Mouse (Mus musculus) spleen, adult 2 months (tissue): ENCODE results near the gene Vmn1r107.
"Not testable (repeated sequence)": the region's sequence is repeated elsewhere in the genome, so short reads cannot be mapped to it uniquely, and the experiment has no call there.

ENCODE experiments used
- CTCF ChIP-seq: fragments of 200-500 bp; IDR thresholded peaks from 2 replicates; pipeline ENCODE4 v1.5.1; 2011; ENCODE audit warnings: mild to moderate bottlenecking, inconsistent platforms; ENCODE audit not compliant: insufficient read depth, insufficient read length, insufficient replicate concordance; ENCODE audit errors: extremely low read depth
- POLR2A ChIP-seq: fragments of 200-500 bp; IDR thresholded peaks from 2 replicates; pipeline ENCODE4 v1.6.1; 2011; ENCODE audit warnings: low read depth, low read length, inconsistent platforms

DNA sequence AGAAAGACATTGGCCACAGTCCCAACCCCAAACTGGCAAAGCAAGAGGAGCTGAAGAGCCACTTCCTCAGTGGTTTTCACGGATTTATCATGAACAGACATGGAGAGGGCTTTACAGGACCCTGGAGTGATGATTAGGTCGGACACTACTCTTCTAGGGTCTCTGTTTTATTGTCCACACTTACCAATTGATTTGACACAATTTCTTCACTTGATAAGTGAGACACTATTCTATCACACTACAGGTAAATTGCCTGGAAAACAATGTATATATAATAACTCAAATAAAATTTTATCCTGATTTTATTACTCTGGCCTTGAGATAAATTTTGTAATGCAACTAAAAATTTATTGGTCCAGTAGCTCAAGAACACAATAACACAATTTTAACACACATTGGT is 34.4 kb downstream of the Vmn1r107 start, which contains the start of gene Vmn1r111:
- TF ChIP-seq CTCF, POLR2A: not testable (repeated sequence)
